Mouse (Mus musculus): ENCODE data around the gene Rad51b. TPM values are rescaled to one million over a fixed set of nuclear protein-coding genes. Genes with fewer than 3 reads are reported as not detected.
A peak's percentile ranks its signal among the peaks of the same experiment; 100 is the strongest.

Gene Rad51b
- total RNA-seq, 4 experiments from 2014 or later: 0.35 to 0.74 (median 0.48) TPM

GRCm38 (mm10) chr12:79437572-79437971 lies 140.5 kb downstream of the Rad51b start:
- no peak for DNase-seq

DNA sequence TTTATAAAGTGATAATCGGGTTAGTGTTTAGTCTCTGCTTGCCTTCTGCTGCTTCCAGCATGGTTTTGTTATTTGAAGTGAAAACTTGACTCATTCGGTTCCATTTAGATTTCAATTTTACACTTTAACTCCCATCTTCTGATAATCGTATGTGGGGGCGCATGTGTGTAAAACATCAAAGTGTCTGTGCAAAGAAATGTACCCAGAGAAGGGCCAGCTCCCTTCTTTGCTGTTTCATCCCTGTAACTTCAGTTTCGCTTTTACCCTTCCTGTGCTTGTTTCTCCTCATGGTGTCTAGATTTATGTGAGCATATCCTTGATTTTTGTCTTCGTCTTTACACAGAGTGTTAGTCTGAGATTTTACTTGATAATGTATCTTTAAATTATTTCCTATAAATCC lies 142.9 kb downstream of the Rad51b start:
- DNase-seq: no peak

DNA sequence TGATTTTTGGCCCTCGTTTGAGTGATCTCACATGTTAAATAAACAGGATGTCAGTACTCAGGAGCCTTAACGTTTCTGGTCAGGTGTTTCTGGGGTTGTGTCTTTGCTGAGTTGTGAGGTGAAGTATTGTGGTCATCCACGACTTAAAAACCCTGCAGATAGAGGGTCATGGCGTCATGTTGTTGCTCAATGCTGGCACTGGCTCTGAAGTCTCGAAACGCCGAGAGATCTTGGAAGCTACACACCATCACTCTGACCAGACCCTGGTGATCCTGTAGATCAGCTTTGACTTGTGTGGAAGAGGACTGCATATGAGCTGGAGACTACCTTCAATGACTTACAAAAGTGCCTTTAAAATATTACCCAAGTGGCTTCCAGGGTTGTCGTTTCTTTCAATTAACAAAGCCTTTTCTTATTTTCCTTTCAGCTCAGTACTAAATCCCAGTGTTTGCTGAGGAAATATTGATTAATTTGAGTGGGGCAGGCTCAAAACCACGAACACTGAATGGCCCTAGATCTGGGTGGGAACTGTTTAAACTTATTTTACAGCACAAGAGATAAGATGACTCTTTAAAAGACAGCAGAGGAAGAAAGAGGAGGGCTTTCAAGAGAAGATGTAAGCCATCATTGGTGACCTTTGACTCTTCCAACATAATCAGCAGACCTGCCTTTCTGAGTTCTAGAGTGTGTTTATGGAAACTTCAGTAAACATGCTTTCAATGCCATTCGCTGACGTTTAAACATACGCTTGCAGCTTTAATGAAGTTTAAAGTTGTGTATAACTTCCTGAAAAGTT lies 144.3 kb downstream of the Rad51b start:
- DNase-seq: no peak

GRCm38 (mm10) chr12:79442126-79442525 lies 145.0 kb downstream of the Rad51b start:
- DNase-seq: no peak

DNA sequence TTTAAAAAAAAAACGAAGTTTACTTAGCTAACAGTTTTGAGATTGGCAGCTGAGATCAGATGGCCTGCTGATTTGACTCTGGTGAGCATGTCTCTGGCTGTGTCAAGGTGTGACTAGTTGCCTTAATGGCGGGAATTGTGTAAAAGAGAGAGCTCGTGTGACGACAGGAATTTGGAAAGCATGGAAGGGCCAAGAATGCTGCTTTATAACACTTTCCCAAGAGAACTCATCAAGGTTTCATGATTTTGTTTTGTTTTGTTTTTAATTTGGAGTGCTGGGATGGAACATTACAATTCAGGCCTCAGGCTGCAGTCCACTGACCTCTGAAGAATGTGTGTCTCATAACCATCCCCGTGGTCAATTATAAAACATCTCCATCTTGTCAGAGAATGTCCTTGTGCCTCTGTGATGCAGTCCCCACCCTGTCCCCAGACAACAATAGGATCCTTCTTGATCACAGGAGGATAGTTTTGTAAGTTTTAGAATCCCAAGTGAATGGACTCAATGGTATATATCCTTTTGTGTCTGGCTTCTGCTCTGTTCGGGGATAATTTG lies 145.8 kb downstream of the Rad51b start:
- DNase-seq: no peak

GRCm38 (mm10) chr12:79444646-79445045 lies 147.6 kb downstream of the Rad51b start:
- DNase-seq: no peak

DNA sequence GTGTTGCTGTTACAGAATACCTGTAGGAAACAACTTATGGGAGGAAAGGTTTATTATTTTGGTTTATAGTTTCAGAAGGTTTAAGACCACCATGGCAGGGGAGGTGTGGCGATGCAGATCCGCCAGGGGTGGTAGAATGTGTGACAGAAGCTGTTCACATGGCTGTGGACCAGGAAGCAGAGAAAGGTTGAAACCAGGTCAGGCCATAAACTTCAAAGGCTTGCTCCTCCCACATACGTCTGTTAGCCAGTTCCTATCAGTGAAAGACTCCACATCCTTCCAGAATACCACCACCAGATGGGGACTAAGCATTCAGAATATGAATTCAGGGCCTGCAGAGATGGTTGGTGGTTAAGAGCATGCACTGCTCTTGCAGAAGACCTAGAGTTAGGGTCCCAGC lies 150.0 kb downstream of the Rad51b start:
- no peak for DNase-seq

GRCm38 (mm10) chr12:79449817-79450411 lies 152.8 kb downstream of the Rad51b start:
- no peak for DNase-seq

DNA sequence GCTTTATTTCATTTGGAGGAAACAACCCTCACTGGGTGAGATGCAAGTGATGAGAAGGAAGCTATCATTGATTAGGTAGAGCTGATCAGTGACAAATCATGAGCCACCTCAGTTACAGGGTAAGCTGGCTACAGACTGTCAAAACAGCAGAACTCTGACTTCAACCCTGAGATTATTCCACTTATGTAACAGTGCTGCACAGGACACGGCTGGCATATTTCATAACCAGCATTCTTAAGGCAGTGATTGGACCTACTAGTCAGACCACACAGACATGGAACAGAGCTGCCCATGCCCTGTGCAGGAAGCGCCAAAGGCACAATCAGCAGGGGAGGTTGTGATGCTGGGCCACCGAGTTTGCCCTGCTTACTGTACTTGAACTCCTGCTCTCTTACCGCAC lies 155.8 kb downstream of the Rad51b start:
- DNase-seq: no peak

GRCm38 (mm10) chr12:79454017-79454416 lies 156.9 kb downstream of the Rad51b start:
- DNase-seq: no peak

DNA sequence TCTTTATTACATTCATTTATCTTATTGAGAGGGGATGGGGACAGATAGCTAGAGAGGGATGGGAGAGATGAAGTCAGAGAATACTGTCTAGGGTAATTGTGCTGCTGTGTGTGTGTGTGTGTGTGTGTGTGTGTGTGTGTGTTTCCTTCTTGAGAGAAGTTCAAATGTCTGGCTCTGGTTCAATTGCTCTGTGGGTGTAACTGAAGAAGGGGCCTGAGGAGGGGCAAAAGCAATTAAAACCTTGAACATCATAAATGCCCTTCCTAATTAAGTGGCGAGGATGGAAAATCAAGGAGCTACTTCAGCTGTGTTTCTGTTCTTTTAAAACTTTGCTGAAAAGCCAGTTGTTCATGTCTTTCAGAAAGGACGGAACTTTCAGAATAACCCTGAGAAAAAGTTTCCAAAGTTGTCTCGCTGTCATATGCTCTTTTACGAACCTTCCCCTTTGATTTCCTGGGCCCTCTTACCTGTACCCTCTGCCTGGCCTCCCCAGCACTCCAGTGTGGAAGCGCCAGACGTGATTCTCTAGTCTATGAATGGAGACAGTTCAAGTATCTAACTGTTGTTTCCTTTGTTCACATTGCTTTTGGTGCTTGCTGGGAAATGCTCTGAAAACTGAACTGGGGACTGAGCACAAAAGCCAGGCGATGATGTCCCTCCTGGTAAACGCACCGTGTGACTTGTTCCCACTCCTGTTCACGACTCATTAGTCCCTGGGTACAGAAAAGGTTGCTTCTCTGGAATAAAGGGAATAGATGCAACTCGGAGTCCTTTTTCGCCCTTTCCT lies 158.2 kb downstream of the Rad51b start:
- no peak for DNase-seq

- no peak for DNase-seq
These were observed 158.7 kb downstream of the Rad51b start for GRCm38 (mm10) chr12:79455848-79456164.

DNA sequence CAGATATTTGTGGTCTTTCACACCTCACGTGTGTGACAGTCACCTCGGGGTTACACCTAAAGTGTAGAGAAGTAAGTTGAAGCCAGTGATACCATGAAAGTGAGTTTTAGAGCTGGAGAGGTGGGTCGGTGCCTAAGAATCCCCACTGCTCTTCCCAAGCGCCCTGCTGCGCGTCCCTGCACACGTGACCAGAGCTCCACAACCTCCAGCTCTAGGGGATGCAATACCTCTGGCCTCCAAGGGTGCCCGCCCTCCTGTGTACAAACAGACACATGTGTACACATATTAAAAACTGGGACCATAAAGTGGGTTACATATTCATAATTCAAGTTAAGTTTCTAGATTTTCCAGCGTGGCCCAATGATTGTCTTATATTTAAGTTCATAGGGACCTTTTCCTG lies 159.2 kb downstream of the Rad51b start:
- DNase-seq: no peak

DNA sequence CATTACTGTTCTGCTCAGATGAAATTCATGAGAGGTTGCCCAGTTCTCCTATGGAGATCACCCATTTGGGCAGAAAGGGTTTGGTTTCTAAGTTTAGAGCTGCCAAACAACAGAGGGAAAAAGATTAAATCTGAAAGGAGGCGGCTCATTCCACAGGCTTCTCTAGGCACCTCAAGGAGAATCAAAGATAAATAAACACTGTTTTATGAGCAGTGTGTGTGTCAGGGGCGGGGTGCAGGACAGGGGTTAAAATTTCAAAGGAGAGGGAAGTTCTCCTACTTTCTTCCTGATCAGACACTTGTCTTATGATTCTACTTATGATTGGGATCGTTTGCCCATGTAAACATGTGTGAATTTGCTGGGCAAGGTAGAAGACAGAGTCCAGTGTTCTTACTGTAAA lies 166.3 kb downstream of the Rad51b start:
- DNase-seq: no peak

DNA sequence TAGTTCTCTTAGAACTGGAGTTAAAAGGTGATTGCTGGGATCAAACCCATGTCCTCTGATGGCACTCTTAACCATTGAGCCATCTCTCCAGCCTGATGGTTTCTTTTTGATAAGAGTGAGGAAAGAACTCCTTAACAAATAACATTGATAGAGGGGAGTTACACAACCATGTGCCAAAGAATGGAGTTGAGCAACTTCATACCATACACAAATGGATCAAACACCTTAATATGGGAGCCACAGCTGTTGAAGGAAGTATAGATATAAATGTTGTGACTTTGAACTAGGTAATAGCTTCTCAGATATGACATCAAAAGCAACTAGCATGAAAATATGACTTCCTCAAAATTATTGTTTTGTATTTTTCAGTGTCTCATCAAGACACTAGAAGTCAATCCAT lies 173.0 kb downstream of the Rad51b start:
- DNase-seq: no peak

GRCm38 (mm10) chr12:79471868-79472267 lies 174.8 kb downstream of the Rad51b start:
- DNase-seq: peak; percentile 35

DNA sequence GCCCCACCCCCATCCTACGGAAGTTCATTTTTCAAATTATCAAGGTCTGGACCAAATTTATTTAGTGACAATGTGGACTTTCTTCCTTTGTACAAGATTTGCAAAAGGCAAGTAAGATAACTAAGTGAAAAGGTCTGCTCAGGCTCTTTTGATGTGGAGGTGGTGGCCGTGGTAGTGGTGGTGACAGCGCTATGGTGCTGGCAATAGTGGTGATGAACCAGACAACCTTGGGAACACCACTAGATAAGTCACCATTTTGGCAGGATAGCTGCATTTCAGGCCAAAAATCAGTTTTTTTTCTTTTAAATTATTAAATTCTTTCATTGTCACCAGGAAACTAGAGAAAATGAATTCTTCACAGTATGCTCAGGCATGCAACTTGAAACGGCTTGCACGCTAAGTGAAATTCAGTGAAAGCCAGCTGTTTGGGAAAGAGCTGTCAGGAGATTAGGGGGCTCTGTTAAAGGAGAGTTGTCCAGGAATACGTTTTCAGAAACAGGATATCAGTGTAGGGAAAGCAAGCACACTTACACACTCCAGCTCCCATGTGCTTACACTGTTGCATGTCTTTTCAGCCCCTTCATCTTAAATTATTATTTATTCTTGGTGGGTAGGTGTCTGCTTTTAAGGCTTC lies 179.4 kb downstream of the Rad51b start:
- no peak for DNase-seq

DNA sequence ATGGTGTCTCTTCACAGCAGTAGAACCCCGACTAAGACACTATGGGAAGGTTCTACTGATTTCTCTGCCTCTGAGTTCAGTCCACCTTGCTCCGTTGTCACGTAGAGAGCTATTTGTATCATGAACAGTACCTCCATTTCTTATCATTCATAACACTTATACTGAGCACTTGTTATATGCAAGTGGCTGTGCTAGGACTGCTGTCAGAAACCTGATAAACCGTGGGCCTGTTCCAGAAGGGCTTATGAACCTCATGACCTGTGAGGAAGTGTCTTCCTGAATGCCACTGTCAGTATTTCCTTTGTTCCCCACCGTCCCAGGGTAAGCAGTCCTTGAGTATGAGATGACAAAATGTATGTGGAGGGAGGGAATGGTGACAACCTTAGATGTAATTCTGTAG lies 181.7 kb downstream of the Rad51b start:
- DNase-seq: no peak

DNA sequence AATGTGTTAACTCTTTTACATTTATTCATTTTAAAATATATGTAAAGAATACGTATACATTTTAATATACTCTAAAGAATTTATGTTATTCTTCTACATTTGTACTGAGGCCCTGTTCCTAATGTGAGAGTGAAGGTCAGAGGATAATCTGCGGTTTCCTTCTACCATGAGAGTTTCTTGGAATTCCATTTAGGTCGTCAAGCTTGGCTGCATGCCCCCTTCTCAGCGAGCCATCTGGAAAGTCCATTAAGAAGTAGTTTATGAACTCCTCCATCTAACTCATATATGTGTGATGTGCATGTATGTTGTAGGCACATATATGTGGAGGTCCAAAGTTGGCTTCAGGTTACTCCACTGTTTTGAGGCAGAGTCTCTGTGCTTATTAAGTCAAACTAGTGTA lies 188.4 kb downstream of the Rad51b start:
- DNase-seq: no peak

DNA sequence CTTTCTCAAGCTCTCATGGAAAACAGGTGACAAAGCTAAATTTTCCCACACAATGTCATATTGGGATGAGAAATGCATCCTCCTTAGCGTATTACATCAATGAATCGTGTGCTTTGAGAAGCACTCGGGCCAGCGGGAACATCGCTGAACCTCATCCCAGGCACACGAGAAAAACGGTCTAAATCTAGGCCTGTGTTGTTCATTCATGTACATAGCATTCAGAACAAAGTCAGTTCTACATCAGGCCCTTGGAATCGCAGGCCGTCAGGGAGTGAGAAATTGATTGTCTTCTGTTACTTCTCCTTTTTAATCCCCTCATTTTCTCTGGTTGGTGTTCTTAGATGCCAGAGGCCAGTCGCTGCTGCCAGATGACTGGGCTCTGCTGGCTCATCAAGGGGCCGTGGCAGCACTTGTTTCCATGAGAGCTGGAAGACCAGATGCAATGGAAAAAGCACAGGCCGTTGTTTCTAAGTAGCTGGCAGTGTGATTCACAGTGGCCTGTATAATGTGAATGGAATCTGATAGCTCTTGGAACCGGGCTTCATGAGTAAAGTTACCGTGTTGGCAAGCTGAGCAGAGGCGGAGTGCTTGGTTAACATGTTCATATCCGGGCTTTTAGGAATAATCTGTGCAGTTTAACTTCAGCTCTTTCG lies 191.6 kb downstream of the Rad51b start:
- peak; percentile 43 for DNase-seq

GRCm38 (mm10) chr12:79490626-79491025 lies 193.5 kb downstream of the Rad51b start:
- DNase-seq: no peak

GRCm38 (mm10) chr12:79492175-79492574 lies 195.1 kb downstream of the Rad51b start:
- DNase-seq: no peak

Data from adrenal gland, adult 8-10 months (tissue).